Comparison of ENCODE assay signal across 12 mouse cellular contexts in the genomic region with DNA sequence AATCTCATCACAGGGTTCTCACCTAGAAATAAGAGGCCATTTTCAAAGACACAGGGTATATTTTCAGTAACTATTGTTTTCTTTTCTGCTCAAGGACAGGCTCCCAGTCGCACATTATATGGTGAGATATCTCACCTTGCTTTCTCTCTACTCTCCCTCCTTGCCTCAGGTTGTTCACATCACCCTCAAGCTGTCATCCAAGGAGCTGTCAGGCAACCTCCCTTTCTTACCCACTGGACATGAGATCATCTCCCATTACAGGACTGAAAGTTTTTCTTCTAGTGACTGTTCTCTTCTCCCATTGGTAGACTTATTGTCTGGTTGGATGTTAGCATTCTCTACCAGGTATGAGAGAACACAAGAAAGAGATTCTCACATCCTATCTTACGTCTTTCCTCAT. TPM values are rescaled to one million over a fixed set of nuclear protein-coding genes. Genes with fewer than 3 reads are reported as not detected.
"Had no signal": no experiment of that assay in that cellular context is flagged by ENCODE, and none has a peak within 500 bp of the region (broad histone marks: within the 10 kb centered on the region; RNA-seq: fewer than 3 reads in every experiment).

No protein-coding gene starts in this region.

- DNase-seq: kidney, postnatal 10 days; kidney, postnatal 4 days; liver; lung, adult 2 months; lung, postnatal 36 days; right cerebral cortex, adult 18-20 months; right cerebral cortex, postnatal 25 days; thymus, postnatal 36 days had no signal

- ATAC-seq: midbrain, embryonic 15.5 days had no signal

- H3K27ac ChIP-seq: layer of hippocampus, adult 2 months; limb, embryonic 12.5 days; liver, embryonic 15.5 days; midbrain, embryonic 15.5 days had no signal

- H3K4me1 ChIP-seq: limb, embryonic 12.5 days; liver, embryonic 15.5 days; midbrain, embryonic 15.5 days had no signal

- H3K27me3 ChIP-seq: limb, embryonic 12.5 days; liver, embryonic 15.5 days; midbrain, embryonic 15.5 days had no signal

- H3K4me2 ChIP-seq: limb, embryonic 12.5 days; liver, embryonic 15.5 days; midbrain, embryonic 15.5 days had no signal

- H3K9me3 ChIP-seq: liver, embryonic 15.5 days had no signal

- H3K36me3 ChIP-seq: limb, embryonic 12.5 days; liver, embryonic 15.5 days; midbrain, embryonic 15.5 days had no signal

- H3K4me3 ChIP-seq: layer of hippocampus, adult 2 months; limb, embryonic 12.5 days; liver, embryonic 15.5 days; midbrain, embryonic 15.5 days had no signal

- H3K9ac ChIP-seq: limb, embryonic 12.5 days; liver, embryonic 15.5 days; midbrain, embryonic 15.5 days had no signal

RNA-seq across cellular contexts. Expression of a gene that starts 20.5 kb away (rescaled TPM):
- polyA plus RNA-seq: limb, embryonic 12.5 days; midbrain, embryonic 15.5 days had no signal
